Mouse (Mus musculus): ENCODE results near the gene Sox1. TPM values are rescaled to one million over a fixed set of nuclear protein-coding genes. Genes with fewer than 3 reads are reported as not detected.

Sox1 gene
- polyA plus RNA-seq, 1 experiment from 2014 or later, result not detected

DNA sequence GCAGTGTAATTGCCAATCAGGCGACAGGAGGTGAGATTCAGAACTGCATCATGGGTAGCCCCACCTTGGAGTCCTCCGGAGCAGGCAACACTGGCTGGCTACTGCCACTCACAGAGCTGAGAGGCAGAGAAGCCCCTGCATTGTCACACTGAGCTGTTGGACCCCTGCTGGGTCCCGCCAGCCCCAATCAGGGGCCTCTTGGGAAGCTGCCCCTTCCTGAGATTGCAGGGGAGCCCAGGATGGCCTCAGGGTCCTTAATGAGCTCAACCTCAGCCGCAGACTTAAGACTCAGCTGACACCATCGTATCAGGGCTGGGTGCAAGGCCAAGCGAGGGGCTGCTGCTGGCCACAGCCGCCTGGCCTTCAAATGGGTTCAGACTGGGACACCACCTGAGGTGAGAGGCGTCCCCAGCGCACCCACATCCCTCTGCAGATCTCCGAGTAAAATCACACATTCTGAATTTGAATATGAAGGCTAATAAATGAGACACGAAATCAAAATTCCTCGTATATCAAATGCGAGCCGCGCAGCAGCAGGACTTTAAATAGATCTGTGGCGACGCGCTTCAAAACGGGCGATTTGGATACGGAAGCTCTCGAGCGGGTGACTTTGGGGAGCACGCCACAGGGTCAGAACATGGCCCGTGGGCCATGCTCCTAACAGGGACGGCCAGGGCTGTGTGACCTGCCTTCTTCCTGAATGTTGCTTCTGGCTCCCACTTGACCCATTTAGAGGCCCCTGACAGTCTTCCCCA lies 51.0 kb downstream of the Sox1 start:
- peaks cover 47% of the 10 kb centered on the region for H3K27me3 ChIP-seq

More for the DNA sequence above, 51.0 kb downstream of the Sox1 start:
- H3K9me3 ChIP-seq (replicated peaks), result no peaks in the 10 kb centered on the region
- no peak overlapping the region for H3K4me3 ChIP-seq (replicated peaks)
- WGBS (ENCODE audit: insufficient replicate concordance), result 3% methylated on average over 26 of the region's 26 CpGs
- H3K9ac ChIP-seq, result no peak overlapping the region
- no peak for ATAC-seq (ENCODE audit: low read depth)
- H3K36me3 ChIP-seq, result no peaks in the 10 kb centered on the region
- DNase-seq, result no peak
- no peak overlapping the region for H3K4me2 ChIP-seq
- no peaks in the 10 kb centered on the region for H3K4me1 ChIP-seq (replicated peaks)
- H3K27ac ChIP-seq, result no peak overlapping the region

Small RNA genes lying within 50 kb of the gene (microRNA-seq; reads per million reads assigned to microRNA genes)
- gene Gm25239, result not detected

Other genes with a start within 250 kb of the Sox1 start
- not detected in 2 replicates for gene A230072I06Rik, start 116.5 kb upstream of the Sox1 start, polyA plus RNA-seq (2015; fragmentation: Nextera tagmentation; extraction: Ambion mirVana)
- gene Spaca7, start 177.7 kb downstream of the Sox1 start, polyA plus RNA-seq (2015; fragmentation: Nextera tagmentation; extraction: Ambion mirVana), result not detected in 2 replicates